Mouse (Mus musculus) heart, embryonic 16.5 days (tissue): ENCODE measurements around the gene Trmt112. TPM values are rescaled to one million over a fixed set of nuclear protein-coding genes. Genes with fewer than 3 reads are reported as not detected.

Source experiments
- ATAC-seq: fragments of 200-750 bp; cut with Nextera tagmentation; replicated peaks from 2 replicates; pipeline ENCODE4 v1.8.0; 2017; ENCODE audit warnings: moderate number of reproducible peaks; ENCODE audit not compliant: insufficient read depth, low FRiP score; ENCODE audit errors: extremely low read depth
- H3K27ac ChIP-seq: fragments of 300-500 bp; sonication (generic); 2 replicates; pipeline ENCODE4 v1.5.1; 2014; ENCODE audit warnings: mild to moderate bottlenecking, low read length, control low read depth, moderate library complexity
- H3K27me3 ChIP-seq: fragments of 300-500 bp; sonication (generic); 2 replicates; pipeline ENCODE4 v1.6.1; 2014; ENCODE audit warnings: low read length, mixed read lengths; ENCODE audit not compliant: control insufficient read depth, insufficient read depth
- H3K36me3 ChIP-seq: fragments of 300-500 bp; sonication (generic); 2 replicates; pipeline ENCODE4 v1.6.1; 2014; ENCODE audit not compliant: control insufficient read depth, insufficient read depth
- H3K4me1 ChIP-seq: fragments of 300-500 bp; sonication (generic); 2 replicates; pipeline ENCODE4 v1.6.1; 2014; ENCODE audit warnings: low read length, mixed read lengths; ENCODE audit not compliant: control insufficient read depth, insufficient read depth
- H3K4me2 ChIP-seq: fragments of 300-500 bp; sonication (generic); 2 replicates; pipeline ENCODE4 v1.6.1; 2014; ENCODE audit warnings: low read depth, mild to moderate bottlenecking, control low read depth, low read length
- H3K4me3 ChIP-seq: fragments of 300-500 bp; sonication (generic); 2 replicates; pipeline ENCODE4 v1.5.1; 2014; ENCODE audit warnings: mild to moderate bottlenecking, control low read depth, low read length
- H3K9ac ChIP-seq: fragments of 300-500 bp; sonication (generic); 2 replicates; pipeline ENCODE4 v1.6.1; 2014; ENCODE audit warnings: low read length, control low read depth
- H3K9me3 ChIP-seq: fragments of 300-500 bp; sonication (generic); replicated peaks from 2 replicates; pipeline ENCODE4 v1.6.1; 2016; ENCODE audit warnings: low read length; ENCODE audit not compliant: control insufficient read depth
- WGBS: fragments of 180-500 bp; shearing (Covaris S2); extraction: QIAGEN DNeasy Blood & Tissue Kit; methylation state at CpG from one replicate; pipeline ENCODE4 v1.1.7; 2014; 5-methylcytosine and 5-hydroxymethylcytosine counted together
- polyA plus RNA-seq: library from polyadenylated mRNA; unstranded; fragments of >200 nt; fragmentation: Nextera tagmentation; extraction: Ambion mirVana; gene quantifications from 2 replicates; pipeline ENCODE4 v1.2.1, GENCODE M21; 2015

Trmt112 gene
- polyA plus RNA-seq, result 80.0 and 93.0 TPM in 2 replicates

DNA sequence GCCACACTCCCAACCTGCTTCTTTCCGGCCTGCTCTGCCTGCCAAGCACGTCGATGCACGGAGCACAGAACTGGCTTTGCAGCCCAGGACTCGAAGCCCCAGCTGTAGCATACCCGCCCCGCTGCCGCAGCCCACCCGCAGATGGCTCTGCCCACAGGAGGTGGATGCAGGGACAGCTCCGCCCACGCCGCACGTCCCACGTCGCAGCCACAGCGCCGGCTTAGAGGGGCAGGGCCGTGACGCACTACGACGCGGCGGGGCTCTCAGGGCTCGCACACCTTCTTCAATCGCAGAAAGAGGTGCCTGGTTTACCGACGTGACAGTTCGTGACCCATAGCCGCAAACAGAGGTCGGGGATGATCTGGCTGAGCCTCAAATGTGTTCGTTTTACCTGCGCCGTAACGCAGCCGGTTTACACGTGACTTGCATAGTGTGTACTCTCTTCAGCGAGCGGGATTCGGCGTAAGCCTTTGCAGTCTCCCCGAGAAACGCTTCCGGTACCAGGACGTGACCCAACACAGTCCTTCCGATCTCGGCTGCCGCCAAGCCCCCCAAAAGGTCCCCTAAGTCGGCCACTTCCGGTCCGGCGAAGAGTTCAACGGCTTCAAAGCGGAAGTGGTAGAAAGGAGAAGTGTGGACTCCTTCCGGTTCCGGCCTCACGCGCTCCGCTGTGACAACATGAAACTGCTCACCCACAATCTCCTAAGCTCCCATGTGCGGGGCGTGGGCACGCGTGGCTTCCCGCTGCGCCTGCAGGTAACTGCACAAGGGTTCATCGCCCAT, at the start of gene Trmt112, which contains the start of gene Prdx5:
TSS of gene Trmt112 (plus strand) at position 192 of the 783 bp plus-strand sequence.
TSS of gene Prdx5 (minus strand) at position 600 of the 783 bp plus-strand sequence.
- Histone ChIP-seq H3K9ac (peak within 1 kb of the TSS; percentile 85), H3K27ac (peak within 1 kb of the TSS; percentile 100), H3K27me3 (no peaks in the 10 kb centered on the region), H3K4me2 (peak within 1 kb of the TSS; percentile 76), H3K4me1 (peaks cover 21% of the 10 kb centered on the region), H3K4me3 (peak within 1 kb of the TSS; percentile 69), H3K9me3 (no peaks in the 10 kb centered on the region), H3K36me3 (peaks cover 39% of the 10 kb centered on the region)
- WGBS, result under 1% methylated on average over 65 of the region's 65 CpGs
- peak; percentile 90 for ATAC-seq

GRCm38 (mm10) chr19:6859971-6860370, 49.5 kb upstream of the Trmt112 start:
- 88% methylated on average over 3 of the region's 3 CpGs for WGBS
- peaks cover under 1% of the 10 kb centered on the region; the same call in 1 of the 2 replicates for H3K27me3 ChIP-seq
- no peak overlapping the region for H3K4me3 ChIP-seq
- peaks cover 3% of the 10 kb centered on the region; the same call in 1 of the 2 replicates for H3K4me1 ChIP-seq
- no peak overlapping the region for H3K4me2 ChIP-seq
- H3K9ac ChIP-seq, result no peak overlapping the region
- ATAC-seq, result no peak
- H3K36me3 ChIP-seq, result no peaks in the 10 kb centered on the region
- no peaks in the 10 kb centered on the region for H3K9me3 ChIP-seq
- H3K27ac ChIP-seq, result no peak overlapping the region

DNA sequence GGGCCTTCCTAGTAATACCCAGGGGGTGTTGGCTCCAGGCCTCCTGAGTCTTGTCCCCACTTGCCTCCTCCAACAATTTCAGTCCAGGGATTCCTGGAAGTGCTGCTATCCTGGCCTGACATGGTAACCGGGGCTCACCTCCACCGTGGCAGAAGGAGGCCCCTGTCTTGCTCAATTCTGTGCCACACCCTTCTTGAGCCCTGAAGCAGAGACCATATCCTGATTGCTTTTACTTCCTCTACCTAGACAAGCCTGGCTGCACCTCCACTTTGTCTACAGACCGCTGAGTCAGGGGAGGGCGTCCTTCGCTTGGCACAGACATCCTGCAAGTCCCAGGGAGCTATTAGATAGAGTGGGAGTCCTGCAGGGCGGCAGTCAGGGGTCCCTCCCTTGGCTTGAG, 48.8 kb upstream of the Trmt112 start:
- no peak overlapping the region for H3K4me2 ChIP-seq
- 68% methylated on average over 6 of the region's 6 CpGs for WGBS

DNA sequence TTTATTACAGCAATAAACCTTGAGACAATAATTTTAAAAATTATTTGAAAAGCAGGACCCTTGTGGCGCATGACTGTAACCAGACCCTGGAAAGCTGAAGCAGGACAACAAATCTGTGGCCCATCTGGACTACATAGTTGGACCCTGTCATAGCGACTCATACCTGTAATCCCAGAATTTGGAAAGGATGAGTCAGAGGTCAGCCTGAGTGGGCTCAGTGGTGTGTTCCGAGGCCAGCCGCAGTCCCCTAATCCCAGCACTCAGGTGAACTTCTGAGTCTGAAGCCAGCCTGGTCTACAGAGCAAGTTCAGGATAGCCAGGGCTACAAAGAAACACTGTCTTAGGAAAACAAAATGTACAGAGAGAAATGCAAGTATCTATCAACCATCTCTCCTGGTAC, 48.0 kb upstream of the Trmt112 start:
- Histone ChIP-seq H3K4me1 (no peaks in the 10 kb centered on the region), H3K4me3 (no peak overlapping the region), H3K27me3 (no peaks in the 10 kb centered on the region), H3K9me3 (no peaks in the 10 kb centered on the region), H3K36me3 (no peaks in the 10 kb centered on the region), H3K27ac (no peak overlapping the region), H3K4me2 (no peak overlapping the region), H3K9ac (no peak overlapping the region)
- WGBS, result 88% methylated on average over 4 of the region's 4 CpGs
- no peak for ATAC-seq

More for the DNA sequence above, 48.8 kb upstream of the Trmt112 start:
- H3K9me3 ChIP-seq, result no peaks in the 10 kb centered on the region
- no peak overlapping the region for H3K4me3 ChIP-seq
- no peaks in the 10 kb centered on the region for H3K27me3 ChIP-seq
- no peak overlapping the region for H3K27ac ChIP-seq
- no peaks in the 10 kb centered on the region for H3K4me1 ChIP-seq
- no peak for ATAC-seq
- H3K36me3 ChIP-seq, result no peaks in the 10 kb centered on the region
- no peak overlapping the region for H3K9ac ChIP-seq

GRCm38 (mm10) chr19:6869355-6869754, 40.1 kb upstream of the Trmt112 start:
- H3K4me1 ChIP-seq, result peaks cover 3% of the 10 kb centered on the region; the same call in 1 of the 2 replicates
- no peaks in the 10 kb centered on the region for H3K36me3 ChIP-seq
- H3K9me3 ChIP-seq, result no peaks in the 10 kb centered on the region
- H3K27ac ChIP-seq, result peak overlapping the region; percentile 63
- peak; percentile 63; the same call in 1 of the 2 replicates for ATAC-seq
- 4% methylated on average over 5 of the region's 5 CpGs for WGBS
- peak overlapping the region; percentile 69 for H3K4me2 ChIP-seq
- H3K4me3 ChIP-seq, result peak overlapping the region; percentile 48
- peak overlapping the region; percentile 68 for H3K9ac ChIP-seq
- no peaks in the 10 kb centered on the region for H3K27me3 ChIP-seq

DNA sequence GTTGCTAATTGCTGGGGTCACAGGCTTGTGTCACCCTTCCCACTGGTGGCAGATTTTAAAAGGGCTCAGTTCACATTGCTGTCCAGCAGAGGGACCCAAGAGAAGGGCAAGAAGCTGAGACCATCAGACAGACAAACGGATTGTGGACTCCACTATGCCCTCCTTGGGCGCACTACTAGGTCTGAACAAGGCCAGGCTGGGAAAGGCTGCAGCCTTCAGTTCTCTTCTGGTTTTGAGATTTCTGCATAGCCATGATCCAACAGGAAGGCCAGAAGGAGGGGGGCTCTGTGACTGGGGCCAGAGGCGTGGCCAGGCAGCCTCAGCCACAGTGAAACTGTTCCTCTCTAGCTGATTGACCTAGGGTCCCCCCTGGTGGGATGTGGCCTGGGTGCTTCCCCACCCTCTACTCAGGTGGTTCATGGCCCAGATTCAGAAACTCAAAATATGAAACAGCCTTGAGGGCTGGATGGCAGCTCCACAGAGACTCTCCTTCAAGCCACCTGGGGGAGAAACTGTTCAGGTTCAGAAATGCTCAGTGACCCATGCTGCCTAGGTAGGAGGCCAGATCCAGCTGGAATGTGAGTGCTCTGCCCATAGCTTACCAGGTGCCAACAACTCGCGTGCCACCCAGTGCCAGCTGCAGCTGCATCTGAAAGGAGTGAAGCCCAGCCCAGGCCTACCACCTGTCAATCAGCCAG, 37.8 kb upstream of the Trmt112 start:
- ATAC-seq, result no peak
- Histone ChIP-seq H3K27me3 (no peaks in the 10 kb centered on the region), H3K4me2 (no peak overlapping the region), H3K4me1 (peaks cover 3% of the 10 kb centered on the region; the same call in 1 of the 2 replicates), H3K9me3 (no peaks in the 10 kb centered on the region), H3K36me3 (no peaks in the 10 kb centered on the region), H3K4me3 (no peak overlapping the region), H3K9ac (no peak overlapping the region), H3K27ac (no peak overlapping the region)
- 54% methylated on average over 5 of the region's 5 CpGs for WGBS

- Histone ChIP-seq H3K9ac (no peak overlapping the region), H3K9me3 (no peaks in the 10 kb centered on the region), H3K4me3 (no peak overlapping the region), H3K27ac (no peak overlapping the region), H3K4me2 (no peak overlapping the region), H3K4me1 (peaks cover 3% of the 10 kb centered on the region; the same call in 1 of the 2 replicates), H3K27me3 (no peaks in the 10 kb centered on the region), H3K36me3 (no peaks in the 10 kb centered on the region)
- ATAC-seq, result no peak
- 69% methylated on average over 3 of the region's 3 CpGs for WGBS
Observed at GRCm38 (mm10) chr19:6872701-6873100, 36.8 kb upstream of the Trmt112 start.

DNA sequence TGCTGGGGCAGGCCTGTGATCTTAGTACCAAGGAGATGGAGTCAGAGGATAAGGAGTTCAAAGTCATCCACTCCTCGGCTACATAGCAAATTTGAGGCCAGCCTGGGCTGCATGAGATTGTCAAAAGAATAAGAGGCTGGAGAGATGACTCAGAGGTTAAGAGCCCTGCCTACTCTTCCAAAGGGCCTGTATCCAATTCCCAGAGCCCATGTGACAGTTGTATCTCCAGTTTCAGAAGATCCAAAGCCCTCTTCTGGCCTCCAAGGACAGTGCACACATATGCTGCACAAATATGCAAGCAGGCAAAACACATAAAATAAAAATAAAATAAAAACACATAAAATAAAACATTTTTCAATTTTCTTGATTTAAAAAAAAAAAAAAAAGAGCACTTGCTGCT, 35.2 kb upstream of the Trmt112 start:
- Histone ChIP-seq H3K9ac (no peak overlapping the region), H3K9me3 (no peaks in the 10 kb centered on the region), H3K4me2 (no peak overlapping the region), H3K36me3 (no peaks in the 10 kb centered on the region), H3K4me3 (no peak overlapping the region), H3K4me1 (peaks cover 2% of the 10 kb centered on the region; the same call in 1 of the 2 replicates), H3K27ac (no peak overlapping the region), H3K27me3 (no peaks in the 10 kb centered on the region)
- no peak for ATAC-seq
- 71% methylated on average over 1 of the region's 1 CpGs for WGBS

DNA sequence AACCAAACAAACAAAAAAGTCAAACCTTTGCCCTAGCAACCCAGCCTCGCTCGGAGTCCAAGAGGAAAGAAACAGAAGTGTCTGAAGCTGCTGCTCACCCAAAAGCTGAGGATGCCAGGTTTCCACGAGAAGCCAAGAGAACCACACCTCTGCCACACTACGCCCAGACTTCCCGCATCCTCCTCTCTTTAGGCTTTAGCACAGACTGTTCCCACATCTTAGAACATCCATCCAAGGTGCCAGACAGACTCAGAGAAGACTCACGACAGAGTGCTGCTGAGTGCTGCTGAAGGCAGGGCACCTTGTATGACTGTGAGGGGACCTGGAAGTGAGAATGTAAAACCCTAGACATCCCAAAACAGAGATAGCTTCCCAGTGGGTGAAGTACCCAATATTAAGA, 33.7 kb upstream of the Trmt112 start:
- H3K4me2 ChIP-seq, result no peak overlapping the region
- H3K27ac ChIP-seq, result no peak overlapping the region
- H3K36me3 ChIP-seq, result no peaks in the 10 kb centered on the region
- no peak for ATAC-seq
- H3K27me3 ChIP-seq, result no peaks in the 10 kb centered on the region
- no peak overlapping the region for H3K4me3 ChIP-seq
- H3K9ac ChIP-seq, result no peak overlapping the region
- H3K9me3 ChIP-seq, result no peaks in the 10 kb centered on the region
- 79% methylated on average over 6 of the region's 6 CpGs for WGBS
- H3K4me1 ChIP-seq, result no peaks in the 10 kb centered on the region
